Mouse (Mus musculus): ENCODE results near the gene Rap1gds1. TPM values are rescaled to one million over a fixed set of nuclear protein-coding genes. Genes with fewer than 3 reads are reported as not detected.

Rap1gds1 gene
- polyA plus RNA-seq, 1 experiment = 25.4 TPM

DNA sequence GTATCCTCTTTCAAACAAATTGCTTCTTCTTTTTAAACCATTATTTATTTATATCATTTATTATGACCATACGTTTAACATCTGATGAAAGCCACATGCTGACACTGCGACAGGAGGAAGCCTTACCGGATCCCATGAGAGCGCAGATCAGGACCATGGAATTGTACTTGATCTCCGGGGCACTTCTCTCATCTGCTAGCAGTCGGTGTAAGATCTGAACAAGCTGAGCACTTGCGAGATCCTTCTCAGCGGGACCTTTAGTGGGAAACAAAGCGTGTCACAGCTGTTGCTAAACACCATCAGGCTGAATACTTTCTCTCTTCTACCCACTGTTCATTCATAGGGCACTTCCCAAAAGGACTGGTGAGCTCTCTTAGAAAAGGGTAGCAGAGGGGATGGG is 133.4 kb downstream of the Rap1gds1 start:
- no peak for DNase-seq (ENCODE audit: low read depth)

GRCm38 (mm10) chr3:138937241-138937640 is 137.8 kb downstream of the Rap1gds1 start:
- DNase-seq (ENCODE audit: low read depth) = no peak

DNA sequence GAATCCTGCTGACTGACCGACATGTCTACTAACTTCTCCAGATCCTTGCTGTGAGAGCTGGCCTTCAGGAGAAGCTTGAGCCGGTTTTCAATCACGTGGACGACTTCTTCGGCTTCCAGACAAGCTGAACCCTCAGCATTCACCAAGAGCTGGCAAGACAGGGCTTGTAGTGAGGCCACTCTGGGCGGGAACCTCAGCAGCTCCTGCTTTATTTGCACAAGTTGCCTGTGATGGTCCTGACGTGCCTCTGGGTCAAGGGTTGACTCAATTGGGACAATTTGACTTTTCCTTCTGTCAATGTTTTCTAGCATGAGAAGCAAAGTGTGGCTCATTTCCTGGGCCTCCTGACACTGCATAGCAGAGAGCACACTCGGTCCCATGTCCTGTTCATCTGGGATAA is 138.2 kb downstream of the Rap1gds1 start:
- DNase-seq (ENCODE audit: low read depth) = no peak

GRCm38 (mm10) chr3:138927437-138927836 is 147.6 kb downstream of the Rap1gds1 start:
- peak; percentile 74 for DNase-seq (ENCODE audit: low read depth)

GRCm38 (mm10) chr3:138926161-138926560 is 148.8 kb downstream of the Rap1gds1 start:
- DNase-seq (ENCODE audit: low read depth) = no peak

GRCm38 (mm10) chr3:138918241-138918640 is 156.8 kb downstream of the Rap1gds1 start:
- no peak for DNase-seq (ENCODE audit: low read depth)

- DNase-seq (ENCODE audit: low read depth) = no peak
Measured at GRCm38 (mm10) chr3:138917016-138917415, 158.0 kb downstream of the Rap1gds1 start.

- no peak for DNase-seq (ENCODE audit: low read depth)
Measured at GRCm38 (mm10) chr3:138916591-138916990, 158.4 kb downstream of the Rap1gds1 start.

DNA sequence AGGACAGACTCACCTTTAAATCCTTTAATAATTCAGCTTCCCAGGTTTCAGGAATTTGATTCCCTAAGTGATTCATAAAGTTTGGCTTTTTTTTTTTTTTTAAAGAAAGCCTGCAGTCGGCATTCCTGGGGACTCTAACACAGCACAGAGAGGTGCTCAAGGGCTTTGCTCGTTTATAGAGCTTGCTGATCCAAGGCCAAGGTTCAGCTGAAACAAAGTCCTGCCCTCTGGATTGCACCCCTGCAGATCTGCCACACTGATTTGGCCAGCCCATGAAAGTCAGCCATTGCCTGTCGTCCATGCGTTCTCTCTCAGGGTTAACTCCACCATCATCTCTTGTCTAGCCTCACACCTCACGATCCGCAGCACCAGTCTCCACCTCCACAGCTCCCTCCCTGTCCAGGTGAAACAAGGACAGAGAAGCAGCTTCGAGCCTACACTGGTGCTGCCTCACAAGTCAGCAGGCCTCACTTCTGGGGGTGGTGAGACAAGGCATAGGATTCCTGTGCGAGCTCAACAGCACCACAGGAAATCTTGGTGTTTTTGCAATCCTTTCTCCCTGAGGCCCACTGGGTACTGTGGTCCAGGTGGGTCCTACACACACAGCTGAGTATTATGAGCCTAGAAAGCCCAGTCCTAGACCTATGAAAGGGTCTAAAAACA is 160.2 kb downstream of the Rap1gds1 start:
- no peak for DNase-seq (ENCODE audit: low read depth)

DNA sequence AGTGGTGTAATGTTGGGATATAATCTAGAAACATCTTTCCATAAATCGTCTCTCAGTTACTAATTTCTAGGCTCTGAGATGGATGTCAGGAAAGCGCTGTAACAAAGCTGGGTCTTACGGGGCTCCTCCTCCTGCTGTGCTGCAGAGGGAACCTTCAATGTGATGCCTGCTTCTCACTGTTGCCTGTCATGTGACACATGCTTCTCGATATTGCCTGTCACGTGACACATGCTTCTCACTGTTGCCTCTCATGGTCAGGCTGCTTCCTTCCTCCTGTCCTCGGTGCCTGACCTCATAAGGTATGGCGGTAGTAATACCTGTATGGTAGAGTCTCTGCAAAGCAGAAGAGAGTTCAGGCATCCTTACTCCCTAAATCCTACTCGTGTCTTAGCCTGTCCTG is 162.5 kb downstream of the Rap1gds1 start:
- DNase-seq (ENCODE audit: low read depth) = no peak

- DNase-seq (ENCODE audit: low read depth) = no peak
Measured at GRCm38 (mm10) chr3:138909313-138909712, 165.7 kb downstream of the Rap1gds1 start.

DNA sequence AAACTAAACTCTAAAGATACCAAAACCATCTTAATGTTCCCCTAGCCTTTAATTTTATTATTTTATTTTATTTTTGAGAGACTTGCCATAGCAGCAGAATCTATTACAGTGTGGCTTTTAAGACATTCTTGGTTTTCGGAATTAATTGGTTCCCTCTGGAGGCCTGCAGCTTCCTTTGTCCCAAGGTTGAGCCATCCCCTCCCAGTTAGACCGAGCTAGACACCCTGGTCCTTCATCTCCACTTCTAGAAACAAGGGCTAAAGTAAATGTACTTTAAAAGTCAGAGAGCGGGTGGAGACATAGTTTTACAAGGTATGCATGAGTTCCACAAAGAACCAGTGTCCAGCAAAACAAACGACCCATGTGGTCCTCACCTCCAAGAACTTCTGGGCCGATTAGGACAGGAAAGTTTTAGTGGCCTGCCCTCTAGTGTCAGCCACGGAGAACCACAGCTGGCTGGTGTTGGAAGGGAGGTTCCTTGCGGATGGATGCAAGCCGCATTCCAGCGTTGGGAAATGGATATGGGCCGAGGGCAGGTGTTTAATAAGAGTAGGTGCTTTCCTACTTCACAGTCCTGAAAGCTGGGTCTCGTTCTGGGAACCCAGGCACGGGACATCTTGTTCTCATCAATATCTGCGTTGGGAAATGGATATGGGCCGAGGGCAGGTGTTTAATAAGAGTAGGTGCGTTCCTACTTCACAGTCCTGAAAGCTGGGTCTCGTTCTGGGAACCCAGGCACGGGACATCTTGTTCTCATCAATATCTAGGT is 168.7 kb downstream of the Rap1gds1 start:
- DNase-seq (ENCODE audit: low read depth) = no peak

DNA sequence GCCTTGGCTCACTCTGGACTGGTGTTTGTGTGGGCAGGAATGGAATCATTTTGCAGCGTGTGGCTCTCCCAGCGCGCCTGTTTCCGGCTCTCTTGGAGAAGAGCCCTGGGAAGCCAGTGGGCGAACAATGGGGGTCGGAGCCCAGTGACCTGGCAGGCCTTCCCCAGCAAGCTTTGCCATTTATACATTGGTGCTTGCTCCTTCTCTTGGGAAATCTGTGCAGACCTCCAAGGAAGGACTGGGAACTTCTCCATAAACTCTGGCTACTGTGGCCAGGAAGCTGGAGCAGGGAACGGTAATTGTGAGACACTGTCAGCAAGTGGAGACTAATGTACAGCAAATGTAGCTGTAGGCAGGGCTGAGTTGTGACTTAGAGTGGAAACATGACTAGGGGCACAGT is 169.3 kb downstream of the Rap1gds1 start:
- DNase-seq (ENCODE audit: low read depth) = no peak

DNA sequence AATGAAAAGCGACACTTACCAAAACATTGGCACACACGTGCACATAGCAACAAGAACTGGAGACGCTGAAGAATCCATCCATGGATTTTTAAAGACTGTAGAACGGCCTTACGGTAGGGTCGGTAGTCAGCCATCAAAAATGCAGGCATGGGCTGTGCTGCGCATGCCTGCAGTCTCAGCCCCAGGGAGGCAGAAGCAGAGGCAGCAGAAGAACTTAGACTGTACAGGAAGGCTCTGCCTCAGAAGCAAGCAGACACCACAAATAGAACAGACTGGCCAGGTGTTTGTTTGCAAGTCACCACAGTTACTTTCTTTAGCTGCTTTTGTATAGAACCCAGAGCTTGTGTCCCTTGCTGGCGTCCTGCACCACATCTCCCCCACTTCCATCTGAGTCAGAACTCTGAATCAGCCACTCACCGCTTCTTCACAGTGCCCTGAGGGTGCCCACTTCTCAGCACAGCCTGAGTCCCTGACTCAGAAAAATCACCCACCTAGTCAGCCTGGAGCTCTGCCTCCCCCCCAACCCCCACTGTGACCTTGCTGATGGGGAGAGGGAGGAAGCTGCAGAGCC is 174.3 kb downstream of the Rap1gds1 start:
- DNase-seq (ENCODE audit: low read depth) = no peak

GRCm38 (mm10) chr3:138898055-138898454 is 176.9 kb downstream of the Rap1gds1 start:
- no peak for DNase-seq (ENCODE audit: low read depth)

DNA sequence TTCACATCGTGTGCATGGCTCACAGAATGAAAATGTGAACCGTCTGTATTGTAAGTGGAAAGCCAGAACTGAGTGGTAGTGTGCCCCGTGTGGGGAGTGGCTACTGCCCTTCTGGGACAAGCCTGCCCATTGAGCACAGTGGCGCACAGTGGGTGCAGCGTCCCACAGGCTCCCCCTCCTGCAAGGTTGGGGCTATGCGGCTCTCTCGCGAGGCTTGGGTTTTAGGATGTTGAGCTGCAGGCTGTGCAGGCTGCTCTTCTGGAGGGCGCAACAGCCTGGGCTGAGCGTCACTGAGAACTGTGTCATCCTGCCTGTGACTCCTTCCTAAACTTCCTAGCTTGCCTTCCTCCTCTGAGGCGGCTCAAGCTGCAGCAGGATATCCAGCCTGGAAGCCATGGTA is 177.5 kb downstream of the Rap1gds1 start:
- DNase-seq (ENCODE audit: low read depth) = no peak

GRCm38 (mm10) chr3:138893520-138893919 is 181.5 kb downstream of the Rap1gds1 start:
- DNase-seq (ENCODE audit: low read depth) = no peak

DNA sequence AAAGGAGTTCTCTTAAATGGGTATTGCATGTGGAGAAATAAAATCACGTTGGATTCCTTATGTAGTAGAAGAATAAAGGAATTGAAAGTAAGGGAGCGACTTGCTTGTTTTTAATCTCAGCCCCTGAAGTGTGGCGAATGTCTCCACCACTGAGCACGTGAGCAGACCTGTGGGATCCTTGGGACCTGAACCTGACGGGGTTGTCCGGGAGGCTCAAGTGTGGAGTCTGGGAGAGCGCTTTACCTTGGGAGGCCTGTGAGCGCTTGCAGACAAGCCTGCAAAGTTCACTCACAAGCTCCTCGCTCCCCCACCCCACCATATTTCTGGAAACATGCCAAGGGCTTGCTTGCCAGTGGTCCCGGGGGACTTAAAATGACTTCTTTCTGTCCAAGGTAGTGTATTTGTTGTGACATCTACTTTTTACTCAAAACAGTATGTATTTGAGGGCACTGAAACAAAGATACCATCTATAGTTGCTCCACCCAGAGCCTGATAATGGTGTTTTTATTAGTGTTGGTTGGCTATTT is 185.2 kb downstream of the Rap1gds1 start:
- no peak for DNase-seq (ENCODE audit: low read depth)

GRCm38 (mm10) chr3:138889214-138889613 is 185.8 kb downstream of the Rap1gds1 start:
- no peak for DNase-seq (ENCODE audit: low read depth)

- no peak for DNase-seq (ENCODE audit: low read depth)
Measured at GRCm38 (mm10) chr3:138886121-138886520, 188.9 kb downstream of the Rap1gds1 start.

DNA sequence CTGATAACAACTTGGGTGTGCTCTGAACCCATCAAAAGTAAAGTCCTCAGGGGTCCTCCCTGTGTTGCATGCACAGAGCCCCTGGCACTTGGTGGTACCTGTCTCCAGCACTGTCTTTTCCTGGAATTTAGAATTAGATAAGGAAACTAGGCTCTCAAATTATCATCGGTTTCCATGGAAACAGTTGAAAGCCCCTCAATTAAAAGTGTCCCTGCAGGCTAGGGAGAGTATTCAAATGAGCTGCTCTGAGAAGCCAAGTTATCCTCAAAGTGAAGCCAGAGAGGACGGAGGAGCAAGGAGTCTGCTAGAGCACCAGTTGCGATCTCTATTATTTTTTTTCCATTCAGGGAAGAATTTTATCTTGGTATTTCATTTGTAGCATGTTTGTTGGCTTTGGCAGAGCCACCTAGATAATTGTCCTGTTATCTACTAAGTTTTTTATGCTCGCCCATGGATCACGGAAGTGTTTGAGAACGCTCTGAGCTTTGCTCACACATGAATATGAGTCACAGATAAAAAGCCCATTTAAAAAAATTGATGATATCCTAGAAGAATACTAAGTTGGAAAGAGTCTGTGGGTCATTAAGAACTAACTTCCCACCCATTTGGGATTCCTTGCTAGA is 193.2 kb downstream of the Rap1gds1 start:
- no peak for DNase-seq (ENCODE audit: low read depth)

DNA sequence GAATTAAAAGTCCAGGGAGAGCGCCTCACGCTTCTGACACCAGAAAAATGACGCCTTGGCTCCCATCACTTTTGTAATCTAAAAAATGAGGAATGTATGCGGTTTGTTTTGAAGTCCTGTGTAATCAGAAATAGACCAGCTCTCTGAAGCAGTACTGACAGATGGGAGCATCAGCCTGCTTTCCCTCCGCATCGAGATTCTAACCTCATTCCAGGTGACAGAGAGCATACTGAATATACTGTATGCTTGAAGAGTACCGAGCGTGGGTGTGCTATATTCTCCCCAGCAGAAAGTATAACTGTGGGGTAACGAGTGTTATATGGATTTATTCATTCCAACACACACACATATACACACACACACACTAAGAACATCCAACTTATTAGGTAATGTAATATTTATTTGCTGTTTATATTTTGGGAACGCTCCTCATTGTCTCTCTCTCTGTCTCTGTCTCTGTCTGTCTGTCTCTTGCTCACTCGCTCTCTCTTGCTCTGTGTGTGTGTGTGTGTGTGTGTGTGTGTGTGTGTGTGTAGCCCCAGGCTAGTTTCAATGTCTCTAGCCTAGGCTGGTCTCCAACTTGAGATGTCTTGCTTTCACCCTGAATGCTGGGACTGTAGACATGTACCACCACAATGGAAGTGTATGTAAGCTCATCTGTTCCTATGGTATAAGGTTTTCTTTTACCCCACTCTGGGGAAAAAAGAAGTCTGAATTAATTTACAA is 193.8 kb downstream of the Rap1gds1 start:
- no peak for DNase-seq (ENCODE audit: low read depth)
